Mouse (Mus musculus): Measurements from ENCODE around the gene Igf2bp2. TPM values are rescaled to one million over a fixed set of nuclear protein-coding genes. Genes with fewer than 3 reads are reported as not detected.

The Igf2bp2 gene
- polyA plus RNA-seq, 1 experiment = 3.0 TPM

DNA sequence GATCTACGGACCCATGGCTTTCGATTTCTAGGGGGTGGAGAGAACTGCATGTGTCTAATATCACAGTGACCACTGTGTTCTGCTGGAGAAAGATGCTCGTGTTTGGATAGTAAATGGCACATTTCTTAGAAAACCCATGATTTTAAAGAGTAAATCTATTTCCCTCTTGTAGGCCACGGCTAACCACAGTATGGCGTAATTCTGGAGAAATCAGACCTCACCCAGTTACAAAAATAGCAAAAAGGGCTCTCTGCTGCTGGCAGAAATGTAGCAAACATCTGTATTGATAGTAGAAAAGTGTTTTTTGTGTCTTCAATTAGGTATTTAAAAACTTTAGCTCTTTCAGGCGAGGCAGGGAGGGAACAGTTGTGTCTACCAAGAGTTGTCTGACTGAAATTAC, 18.6 kb downstream of the Igf2bp2 start:
- TF ChIP-seq POLR2A (IDR thresholded peaks at IDR 0.05; ENCODE audit: borderline replicate concordance, control insufficient read depth, low read depth, low read length) = no peak
- TF ChIP-seq CTCF (IDR thresholded peaks at IDR 0.05; ENCODE audit: control insufficient read depth, insufficient read depth, low read length) = no peak
- 44% methylated on average over 6 of the region's 6 CpGs for WGBS
- peaks cover 3% of the 10 kb centered on the region; the same call in 1 of the 2 replicates for H3K4me1 ChIP-seq (ENCODE audit: control insufficient read depth, insufficient read depth, low read length)

GRCm38 (mm10) chr16:22140861-22141260, 22.2 kb downstream of the Igf2bp2 start:
- no peak overlapping the region for H3K4me3 ChIP-seq (replicated peaks; ENCODE audit: control insufficient read depth, low read depth, low read length)
- peaks cover 3% of the 10 kb centered on the region; the same call in 1 of the 2 replicates for H3K4me1 ChIP-seq (ENCODE audit: control insufficient read depth, insufficient read depth, low read length)
- 77% methylated on average over 6 of the region's 6 CpGs for WGBS
- no peak overlapping the region for H3K27ac ChIP-seq (ENCODE audit: control insufficient read depth, insufficient read depth, low read depth, low read length, poor library complexity)
- TF ChIP-seq CTCF (IDR thresholded peaks at IDR 0.05; ENCODE audit: control insufficient read depth, insufficient read depth, low read length) (no peak), POLR2A (IDR thresholded peaks at IDR 0.05; ENCODE audit: borderline replicate concordance, control insufficient read depth, low read depth, low read length) (no peak)

More for the DNA sequence above, 18.6 kb downstream of the Igf2bp2 start:
- H3K27ac ChIP-seq (ENCODE audit: control insufficient read depth, insufficient read depth, low read depth, low read length, poor library complexity) = no peak overlapping the region
- no peak overlapping the region for H3K4me3 ChIP-seq (replicated peaks; ENCODE audit: control insufficient read depth, low read depth, low read length)

GRCm38 (mm10) chr16:22139821-22140220, 23.3 kb downstream of the Igf2bp2 start:
- TF ChIP-seq POLR2A (IDR thresholded peaks at IDR 0.05; ENCODE audit: borderline replicate concordance, control insufficient read depth, low read depth, low read length) (no peak), CTCF (IDR thresholded peaks at IDR 0.05; ENCODE audit: control insufficient read depth, insufficient read depth, low read length) (no peak)
- no peaks in the 10 kb centered on the region; the same call in 1 of the 2 replicates for H3K4me1 ChIP-seq (ENCODE audit: control insufficient read depth, insufficient read depth, low read length)
- H3K4me3 ChIP-seq (replicated peaks; ENCODE audit: control insufficient read depth, low read depth, low read length) = no peak overlapping the region
- no peak overlapping the region for H3K27ac ChIP-seq (ENCODE audit: control insufficient read depth, insufficient read depth, low read depth, low read length, poor library complexity)
- 84% methylated on average over 5 of the region's 5 CpGs for WGBS

DNA sequence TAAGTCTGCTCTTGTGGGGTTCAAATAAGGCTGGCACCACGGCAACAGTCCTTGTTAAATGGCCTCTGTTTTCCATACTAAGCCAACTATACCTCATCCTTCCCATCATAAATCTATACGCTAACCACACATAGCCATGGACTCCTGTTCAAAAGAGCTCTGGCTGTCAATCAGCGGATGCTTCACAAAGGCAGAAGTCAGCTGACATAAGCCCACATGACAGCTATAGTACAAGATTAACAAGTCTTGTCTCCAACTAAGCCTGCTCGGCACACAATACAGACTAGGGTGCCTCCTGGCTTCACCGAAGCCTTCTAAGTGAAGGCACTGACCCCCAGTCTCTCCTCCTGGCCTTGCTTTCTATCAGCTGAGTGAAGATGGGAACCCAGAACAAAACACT, 26.9 kb downstream of the Igf2bp2 start:
- no peak for TF ChIP-seq POLR2A (IDR thresholded peaks at IDR 0.05; ENCODE audit: borderline replicate concordance, control insufficient read depth, low read depth, low read length)
- TF ChIP-seq CTCF (IDR thresholded peaks at IDR 0.05; ENCODE audit: control insufficient read depth, insufficient read depth, low read length) = no peak
- WGBS = 87% methylated on average over 5 of the region's 5 CpGs
- Histone ChIP-seq H3K27ac (ENCODE audit: control insufficient read depth, insufficient read depth, low read depth, low read length, poor library complexity) (no peak overlapping the region), H3K4me3 (replicated peaks; ENCODE audit: control insufficient read depth, low read depth, low read length) (no peak overlapping the region), H3K4me1 (ENCODE audit: control insufficient read depth, insufficient read depth, low read length) (no peaks in the 10 kb centered on the region)

DNA sequence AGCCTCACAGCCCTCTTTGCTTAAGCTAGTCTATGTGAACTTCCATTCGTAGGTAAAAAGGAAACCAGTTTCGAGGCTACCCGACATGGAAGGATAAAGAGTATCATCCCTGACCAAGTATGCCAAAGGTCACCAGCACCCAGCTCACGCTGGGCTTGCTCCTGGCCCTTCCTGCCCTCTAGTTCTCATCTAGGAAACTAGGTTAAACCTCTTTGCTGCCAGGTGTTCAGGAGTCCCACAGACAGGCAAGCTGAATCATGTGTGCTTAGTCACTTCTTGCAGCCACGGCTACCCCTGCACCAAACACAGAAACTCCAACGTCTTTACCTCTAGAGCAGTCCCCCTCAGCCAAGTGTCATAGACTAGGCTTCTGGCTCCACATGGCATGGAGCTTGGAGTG, 31.8 kb downstream of the Igf2bp2 start:
- Histone ChIP-seq H3K4me3 (replicated peaks; ENCODE audit: control insufficient read depth, low read depth, low read length) (no peak overlapping the region), H3K27ac (ENCODE audit: control insufficient read depth, insufficient read depth, low read depth, low read length, poor library complexity) (no peak overlapping the region), H3K4me1 (ENCODE audit: control insufficient read depth, insufficient read depth, low read length) (no peaks in the 10 kb centered on the region)
- TF ChIP-seq POLR2A (IDR thresholded peaks at IDR 0.05; ENCODE audit: borderline replicate concordance, control insufficient read depth, low read depth, low read length) (no peak), CTCF (IDR thresholded peaks at IDR 0.05; ENCODE audit: control insufficient read depth, insufficient read depth, low read length) (no peak)
- WGBS = 34% methylated on average over 6 of the region's 6 CpGs

DNA sequence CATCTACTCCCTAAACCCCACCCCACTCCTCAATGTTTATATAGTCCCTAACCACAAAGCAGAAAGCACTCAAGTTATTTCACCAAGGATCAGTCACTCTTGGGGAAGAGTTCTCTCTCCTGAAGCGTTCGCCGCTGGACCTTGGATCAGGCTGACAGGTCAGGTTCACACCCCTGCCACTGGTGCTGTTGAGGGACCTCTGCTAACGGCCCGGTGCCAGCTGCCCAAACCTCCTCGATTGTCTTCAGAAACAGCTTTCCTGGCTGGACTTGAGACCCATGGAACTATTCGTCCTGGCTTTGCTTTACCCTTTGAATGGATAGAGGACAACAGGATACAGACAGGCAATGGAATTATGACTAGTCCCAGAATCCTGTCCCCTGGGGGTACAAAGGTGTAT, 33.6 kb downstream of the Igf2bp2 start:
- TF ChIP-seq POLR2A (IDR thresholded peaks at IDR 0.05; ENCODE audit: borderline replicate concordance, control insufficient read depth, low read depth, low read length) = no peak
- no peak for TF ChIP-seq CTCF (IDR thresholded peaks at IDR 0.05; ENCODE audit: control insufficient read depth, insufficient read depth, low read length)
- no peaks in the 10 kb centered on the region for H3K4me1 ChIP-seq (ENCODE audit: control insufficient read depth, insufficient read depth, low read length)
- H3K4me3 ChIP-seq (replicated peaks; ENCODE audit: control insufficient read depth, low read depth, low read length) = no peak overlapping the region
- H3K27ac ChIP-seq (ENCODE audit: control insufficient read depth, insufficient read depth, low read depth, low read length, poor library complexity) = no peak overlapping the region
- WGBS = 83% methylated on average over 7 of the region's 7 CpGs

DNA sequence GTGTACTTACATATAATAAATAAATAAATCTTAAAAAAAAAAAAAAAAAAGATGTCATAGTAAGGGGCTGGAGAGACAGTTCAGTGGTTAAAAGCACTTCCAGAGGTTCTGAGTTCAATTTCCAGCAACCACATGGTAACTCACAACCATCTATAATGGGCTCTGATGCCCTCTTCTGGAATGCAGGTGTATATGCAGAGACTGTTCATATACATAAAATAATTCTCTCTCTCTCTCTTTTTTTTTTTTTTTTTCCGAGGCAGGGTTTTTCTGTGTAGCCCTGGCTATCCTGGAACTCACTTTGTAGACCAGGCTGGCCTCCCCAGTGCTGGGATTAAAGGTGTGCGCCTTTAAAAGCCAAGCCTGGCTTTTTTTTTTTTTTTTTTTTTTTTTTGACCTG, 34.5 kb downstream of the Igf2bp2 start:
- no peak overlapping the region for H3K27ac ChIP-seq (ENCODE audit: control insufficient read depth, insufficient read depth, low read depth, low read length, poor library complexity)
- TF ChIP-seq POLR2A (IDR thresholded peaks at IDR 0.05; ENCODE audit: borderline replicate concordance, control insufficient read depth, low read depth, low read length) (no peak), CTCF (IDR thresholded peaks at IDR 0.05; ENCODE audit: control insufficient read depth, insufficient read depth, low read length) (no peak)
- no peaks in the 10 kb centered on the region for H3K4me1 ChIP-seq (ENCODE audit: control insufficient read depth, insufficient read depth, low read length)
- WGBS = 75% methylated on average over 2 of the region's 2 CpGs
- H3K4me3 ChIP-seq (replicated peaks; ENCODE audit: control insufficient read depth, low read depth, low read length) = no peak overlapping the region

- 90% methylated on average over 5 of the region's 5 CpGs for WGBS
- H3K4me1 ChIP-seq (ENCODE audit: control insufficient read depth, insufficient read depth, low read length) = no peaks in the 10 kb centered on the region
- H3K27ac ChIP-seq (ENCODE audit: control insufficient read depth, insufficient read depth, low read depth, low read length, poor library complexity) = no peak overlapping the region
- TF ChIP-seq POLR2A (IDR thresholded peaks at IDR 0.05; ENCODE audit: borderline replicate concordance, control insufficient read depth, low read depth, low read length) (no peak), CTCF (IDR thresholded peaks at IDR 0.05; ENCODE audit: control insufficient read depth, insufficient read depth, low read length) (peak; percentile 26; the same call in 1 of the 2 replicates)
- H3K4me3 ChIP-seq (replicated peaks; ENCODE audit: control insufficient read depth, low read depth, low read length) = no peak overlapping the region
These were observed 35.3 kb downstream of the Igf2bp2 start for GRCm38 (mm10) chr16:22127806-22128205.

- no peak overlapping the region for H3K27ac ChIP-seq (ENCODE audit: control insufficient read depth, insufficient read depth, low read depth, low read length, poor library complexity)
- no peaks in the 10 kb centered on the region for H3K4me1 ChIP-seq (ENCODE audit: control insufficient read depth, insufficient read depth, low read length)
- H3K4me3 ChIP-seq (replicated peaks; ENCODE audit: control insufficient read depth, low read depth, low read length) = no peak overlapping the region
- 91% methylated on average over 4 of the region's 4 CpGs for WGBS
- no peak for TF ChIP-seq CTCF (IDR thresholded peaks at IDR 0.05; ENCODE audit: control insufficient read depth, insufficient read depth, low read length)
- TF ChIP-seq POLR2A (IDR thresholded peaks at IDR 0.05; ENCODE audit: borderline replicate concordance, control insufficient read depth, low read depth, low read length) = no peak
These were observed 36.2 kb downstream of the Igf2bp2 start for GRCm38 (mm10) chr16:22126936-22127335.

Measured in bone marrow, adult 2 months (tissue).